Mouse (Mus musculus) kidney, adult 2 months (tissue): ENCODE results near the gene Gal3st3.

Experiments
- CTCF ChIP-seq: fragments of 200-500 bp; conservative IDR thresholded peaks from 2 replicates; pipeline ENCODE4 v1.5.1; 2011; ENCODE audit warnings: low read depth, mild to moderate bottlenecking, control low read depth, low read length, moderate library complexity, mixed read lengths; ENCODE audit not compliant: insufficient read depth, insufficient read length
- POLR2A ChIP-seq: fragments of 200-500 bp; IDR thresholded peaks from one replicate; pipeline ENCODE4 v1.6.1; 2011; ENCODE audit warnings: low read depth, low read length, control low read depth

DNA sequence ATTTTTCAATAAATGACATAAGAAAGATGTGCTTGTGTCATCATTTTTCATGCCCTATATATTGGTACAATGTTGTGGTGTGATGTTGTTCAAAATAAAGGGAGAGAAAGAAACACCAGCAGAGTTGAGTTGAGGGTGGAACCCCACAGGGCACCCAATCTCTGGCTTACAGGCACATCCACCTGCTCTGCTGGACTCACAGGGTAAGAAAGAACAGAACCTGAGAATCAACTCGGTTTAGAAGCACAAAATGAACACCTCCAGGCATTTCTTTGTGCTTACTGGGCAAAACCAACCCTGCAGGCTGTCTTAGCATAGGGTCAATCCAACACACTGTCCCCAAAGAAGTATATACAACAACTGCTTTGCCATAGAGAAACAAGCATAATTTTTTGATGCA, 26.7 kb upstream of the Gal3st3 start:
- TF ChIP-seq POLR2A (no peak), CTCF (no peak)
